Mouse (Mus musculus) naive thymus-derived CD4-positive, alpha-beta T cell, adult 2 months (primary cell): Measurements from ENCODE around the gene Glb1.
"Not testable (repeated sequence)": the region's sequence is repeated elsewhere in the genome, so short reads cannot be mapped to it uniquely, and the experiment has no call there.

Experiments used
- DNase-seq: peaks from one replicate; pipeline ENCODE4 v3.0.0-alpha.2; 2011; ENCODE audit warnings: low read depth

Gene Glb1

DNA sequence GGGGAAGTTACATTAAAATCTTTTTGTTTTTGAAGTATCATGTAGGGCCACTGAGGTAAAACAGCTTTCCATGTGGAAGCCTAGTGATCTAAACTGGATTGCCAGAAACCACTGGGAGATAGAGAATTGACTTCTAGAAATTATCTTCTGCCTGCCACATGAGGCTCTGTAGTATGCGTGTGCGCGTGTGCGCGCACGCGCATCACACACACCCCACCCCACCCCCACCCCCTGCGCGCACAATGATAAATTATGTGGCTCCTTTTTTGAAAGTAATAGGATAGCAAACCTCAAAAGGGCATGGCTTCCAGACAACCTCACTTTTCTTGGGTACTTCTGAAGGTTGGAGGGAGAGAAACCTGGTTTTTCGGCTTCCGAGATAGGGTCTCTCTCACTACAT lies 101.0 kb downstream of the Glb1 start:
- DNase-seq, result no peak

DNA sequence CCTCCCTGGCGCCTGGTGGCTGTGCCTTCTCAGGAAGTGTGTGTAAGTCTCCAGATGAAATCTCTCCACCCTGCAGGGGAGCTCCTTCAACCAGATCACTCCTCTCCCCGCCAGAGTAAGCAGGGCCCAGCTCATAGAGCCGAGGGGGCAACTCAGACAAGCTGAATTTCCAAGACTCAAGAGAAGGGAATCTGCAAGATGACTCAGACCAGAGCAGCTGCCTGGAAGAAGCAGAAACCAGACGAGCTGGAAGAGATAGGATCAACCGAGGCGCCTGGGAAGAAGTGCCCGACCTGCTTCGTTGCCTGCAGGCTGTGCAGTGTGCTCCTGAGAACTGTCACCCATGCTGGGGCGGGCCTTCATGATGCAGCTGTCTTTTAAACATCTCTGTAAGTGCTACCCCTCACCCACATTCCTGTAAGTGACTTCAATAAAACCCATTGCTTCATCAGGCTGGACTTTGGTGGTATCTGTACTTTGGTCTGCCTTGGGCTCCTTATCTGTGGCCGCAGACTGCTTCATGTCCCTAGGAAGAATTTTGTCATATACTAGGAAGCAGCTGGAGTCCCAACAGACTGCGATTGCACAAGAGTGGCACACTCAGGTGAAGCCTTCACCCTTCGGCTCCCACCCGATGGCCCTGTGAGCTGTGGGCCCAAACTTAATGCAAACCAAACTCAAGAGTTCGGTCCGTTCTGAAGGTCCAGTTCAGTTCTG lies 102.0 kb downstream of the Glb1 start:
- DNase-seq, result no peak

DNA sequence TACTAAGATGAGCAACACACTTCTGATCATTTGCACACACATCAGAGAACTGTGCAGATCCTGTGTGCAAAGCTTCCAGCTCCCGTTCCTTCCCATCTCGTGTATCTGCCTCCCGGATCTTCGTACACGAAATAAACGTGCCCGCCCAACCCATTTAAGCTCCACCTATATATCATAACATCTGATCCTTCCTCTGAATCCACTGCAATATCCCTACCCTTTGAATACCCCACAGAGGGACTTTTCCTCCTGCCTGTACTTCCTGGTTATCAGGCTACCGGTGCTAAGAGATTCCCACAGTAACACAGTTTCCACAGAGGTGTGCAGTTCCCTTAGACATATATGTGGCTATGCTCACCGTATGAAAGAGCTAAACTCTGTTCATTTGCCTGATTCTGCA lies 103.9 kb downstream of the Glb1 start, which contains the start of gene Ccr4:
Gene Ccr4 (minus strand): TSS at position 101 of the 400 bp plus-strand sequence.
- no peak for DNase-seq

DNA sequence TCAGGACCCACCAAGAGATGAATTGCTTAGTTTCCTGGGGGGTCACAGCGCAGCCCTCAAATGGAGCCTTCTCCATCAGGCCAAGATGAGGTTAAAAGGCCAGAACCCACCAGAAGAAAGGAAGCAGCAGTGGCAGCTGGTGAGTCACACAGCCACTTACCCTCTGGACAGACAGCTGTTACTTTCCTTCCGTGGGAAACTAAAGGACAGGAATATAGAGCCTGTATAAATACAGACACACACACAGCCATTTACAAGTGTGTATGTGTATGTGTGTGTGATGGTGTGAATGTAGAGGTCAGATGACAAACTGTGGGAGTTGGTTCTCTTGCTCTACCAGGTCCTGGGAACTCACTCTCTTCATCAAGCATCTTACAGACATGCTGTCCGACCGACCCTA lies 105.7 kb downstream of the Glb1 start:
- DNase-seq, result no peak

DNA sequence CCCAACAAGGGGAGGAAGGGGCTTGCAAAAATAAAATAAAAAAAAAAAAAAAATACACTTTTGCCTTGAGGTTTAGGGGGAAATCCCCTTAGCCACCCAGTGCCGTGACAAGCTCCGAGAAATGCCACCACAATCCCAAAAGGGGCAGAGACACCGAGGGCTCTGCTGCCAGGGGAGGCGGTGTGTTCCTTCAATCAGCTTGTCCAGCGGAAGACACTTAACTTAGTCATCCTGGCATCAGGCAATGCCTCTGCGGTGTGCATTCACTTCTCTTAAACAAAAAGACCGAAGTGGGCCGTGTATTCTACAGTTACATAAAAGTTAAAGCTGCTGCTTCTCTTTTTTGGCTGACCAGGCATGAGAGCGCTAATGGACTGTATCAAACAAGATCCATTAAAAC lies 106.5 kb downstream of the Glb1 start:
- peak; percentile 51 for DNase-seq

DNA sequence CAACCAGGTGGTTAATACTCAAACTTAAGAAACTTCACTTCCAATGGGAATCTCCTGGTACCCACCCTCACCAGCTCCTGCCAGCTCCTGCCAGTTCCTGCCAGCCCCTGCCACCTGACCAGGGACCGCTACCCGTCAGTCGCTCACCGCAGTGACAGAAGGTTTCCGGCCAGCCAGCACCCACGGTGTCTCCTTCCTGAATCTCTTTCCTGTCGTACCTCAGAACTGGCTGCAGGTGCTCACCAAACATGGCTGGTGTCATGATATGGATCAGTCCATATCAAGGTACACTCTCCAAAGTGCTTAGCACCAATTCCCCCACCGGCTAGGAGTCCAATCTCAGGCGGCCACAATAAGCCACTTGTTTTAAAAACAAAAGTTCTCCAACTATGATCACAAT lies 108.9 kb downstream of the Glb1 start:
- peak; percentile 66 for DNase-seq

DNA sequence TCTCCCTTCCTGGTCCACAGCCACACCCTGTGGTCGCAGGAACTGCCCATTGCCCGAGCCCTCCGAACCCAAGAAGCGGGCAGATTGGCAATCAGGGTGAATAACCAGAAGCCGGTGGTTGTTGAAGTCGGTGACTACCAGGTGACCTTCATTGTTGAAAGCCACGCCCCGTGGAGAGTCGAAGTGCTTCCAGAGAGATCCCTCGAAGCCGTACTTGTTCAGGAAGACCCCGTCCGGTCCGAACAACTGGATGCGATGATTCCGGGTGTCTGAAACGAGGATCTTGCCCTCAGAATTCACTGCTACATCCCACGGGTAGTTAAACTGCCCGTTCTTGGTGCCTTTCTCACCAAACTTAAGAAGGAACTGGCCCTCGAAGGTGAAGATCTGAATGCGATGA lies 112.0 kb downstream of the Glb1 start:
- no peak for DNase-seq

DNA sequence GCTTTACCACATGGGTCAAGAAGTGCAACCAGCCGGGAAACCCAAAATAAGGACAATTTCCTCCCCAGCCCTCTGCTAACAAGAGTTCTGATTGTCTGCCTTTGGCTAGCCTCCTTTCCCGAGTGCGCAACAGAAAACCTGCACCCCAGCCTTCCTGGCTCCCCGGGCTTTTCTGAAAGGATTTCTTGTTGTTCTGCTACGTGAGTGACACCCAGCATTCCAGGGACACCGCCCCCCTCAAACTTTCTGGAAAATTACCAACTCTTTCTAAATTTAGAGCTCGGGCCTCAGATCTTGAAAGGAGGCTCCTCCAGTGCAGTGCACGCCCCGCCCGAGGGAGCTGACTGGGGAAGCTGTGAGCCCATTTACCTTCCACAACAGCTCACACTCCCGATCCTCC lies 114.5 kb downstream of the Glb1 start, which contains the start of gene C130032M10Rik:
Gene C130032M10Rik (plus strand): TSS at position 334 of the 400 bp plus-strand sequence.
- DNase-seq, result no peak

DNA sequence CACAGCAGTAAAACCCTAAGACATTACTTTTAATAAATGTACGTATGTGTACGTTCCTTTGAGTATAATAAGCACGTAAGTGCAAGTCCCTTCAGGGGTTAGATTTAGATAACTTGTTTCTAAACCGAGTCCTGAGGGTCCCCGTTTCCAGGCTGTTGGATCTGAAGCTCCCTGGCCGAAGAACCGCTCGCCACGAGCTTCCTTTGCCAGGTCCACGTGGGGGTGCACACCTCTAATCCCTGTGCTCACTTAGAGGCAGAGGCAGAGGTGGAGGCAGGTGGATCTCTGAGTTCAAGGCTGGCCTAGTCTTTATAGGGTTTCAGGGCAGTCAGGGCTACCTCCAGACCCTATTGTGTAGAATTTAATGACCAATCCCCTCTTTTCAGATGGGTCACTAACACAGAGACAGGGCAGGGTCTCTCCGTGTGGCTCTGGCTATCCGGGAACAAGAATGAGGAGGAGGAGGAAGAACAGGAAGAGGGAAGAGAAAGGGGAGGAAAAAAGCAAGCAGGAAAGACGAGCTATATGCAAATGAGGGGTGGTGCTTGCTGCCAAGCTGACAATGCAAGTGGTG lies 117.1 kb downstream of the Glb1 start:
- DNase-seq, result no peak

DNA sequence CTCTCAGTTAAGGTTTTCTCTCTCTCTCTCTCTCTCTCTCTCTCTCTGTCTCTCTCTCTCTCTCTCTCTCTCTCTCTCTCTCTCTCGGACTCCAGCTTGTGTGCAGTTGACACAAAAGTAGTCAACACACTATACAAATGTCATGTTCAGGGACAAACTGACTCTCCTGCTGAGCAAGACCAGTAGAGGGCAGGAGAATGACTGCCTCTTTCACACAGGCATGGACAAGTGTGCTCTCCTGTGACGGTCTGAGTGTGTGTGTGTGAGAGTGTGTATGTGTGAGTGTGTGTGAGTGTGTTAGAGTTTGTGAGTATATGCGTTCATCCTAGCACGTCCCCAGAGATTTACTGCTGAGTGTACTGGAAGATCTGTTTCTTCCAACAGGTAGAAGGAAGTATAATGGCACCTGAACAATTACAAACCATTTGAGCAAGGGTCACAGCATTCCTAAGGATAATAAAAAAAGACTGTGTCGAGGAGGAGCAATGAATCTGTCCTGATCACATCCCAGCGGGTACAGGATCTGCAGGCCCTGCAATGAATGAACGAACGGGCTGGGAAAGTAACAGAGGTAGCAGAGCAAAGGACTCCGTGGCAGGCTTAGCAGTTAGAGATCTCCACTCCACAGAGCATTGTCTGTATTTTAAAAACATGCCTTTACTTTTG lies 118.1 kb downstream of the Glb1 start:
- DNase-seq, result no peak

DNA sequence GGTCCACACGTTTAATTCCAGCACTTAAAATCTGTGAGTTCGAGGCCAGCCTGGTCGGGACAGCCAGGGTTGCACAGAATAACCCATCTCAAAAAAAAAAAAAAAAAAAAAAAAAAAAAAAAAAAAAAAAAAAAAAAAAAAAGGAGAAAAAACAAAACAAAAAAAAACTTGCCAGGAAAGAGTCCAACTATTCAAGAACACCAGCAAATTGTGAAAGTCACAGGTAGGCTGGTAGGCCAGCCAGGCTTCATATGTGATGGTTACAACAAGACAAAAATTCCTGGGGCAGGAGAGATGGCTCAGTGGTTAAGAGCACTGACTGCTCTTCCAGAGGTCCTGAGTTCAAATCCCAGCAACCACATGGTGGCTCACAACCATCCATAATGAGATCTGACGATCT lies 119.7 kb downstream of the Glb1 start:
- DNase-seq, result not testable (repeated sequence)

DNA sequence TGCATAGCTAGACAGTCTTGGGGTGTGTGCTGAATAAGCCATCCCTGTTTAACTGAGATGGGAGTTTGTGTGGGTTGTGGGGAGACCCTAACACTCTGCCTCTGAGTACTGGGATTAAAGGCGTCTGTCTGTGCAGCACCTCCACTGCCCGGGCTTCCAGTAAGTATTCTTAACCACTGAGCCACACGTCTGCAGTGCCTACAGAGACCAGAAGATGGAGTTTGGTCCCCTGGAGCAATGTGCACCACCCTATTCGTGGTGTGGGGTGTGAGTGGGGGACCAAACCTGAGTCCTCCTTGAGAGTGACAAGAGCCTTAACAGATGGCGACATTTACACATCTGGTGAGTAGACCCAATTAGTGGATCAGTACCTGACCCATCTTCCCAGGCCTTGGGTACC lies 121.2 kb downstream of the Glb1 start:
- no peak for DNase-seq

DNA sequence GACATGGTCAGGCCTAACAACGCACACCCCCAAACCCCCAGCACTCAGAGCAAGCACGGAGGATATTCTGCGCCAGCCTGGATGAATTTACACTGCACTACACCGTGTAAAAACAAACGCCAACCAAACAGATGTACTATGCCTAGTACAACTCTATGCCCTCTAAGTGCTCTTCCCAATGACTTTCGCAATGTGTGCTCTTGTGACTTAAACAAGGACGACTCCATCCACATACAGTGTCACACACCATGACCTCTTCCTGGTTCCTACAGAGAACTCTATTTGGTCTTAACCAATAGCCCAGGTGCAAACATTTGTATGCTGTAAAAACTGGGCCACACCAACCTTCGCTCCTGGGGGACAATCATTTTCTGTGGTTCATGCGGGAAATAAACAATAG lies 121.6 kb downstream of the Glb1 start:
- no peak for DNase-seq
